Mouse (Mus musculus): Measurements from ENCODE around the gene Vps54. TPM values are rescaled to one million over a fixed set of nuclear protein-coding genes. Genes with fewer than 3 reads are reported as not detected.
A peak's percentile ranks its signal among the peaks of the same experiment; 100 is the strongest.
"Not testable (repeated sequence)": the region's sequence is repeated elsewhere in the genome, so short reads cannot be mapped to it uniquely, and the experiment has no call there.

The Vps54 gene
- polyA plus RNA-seq (2016; fragmentation: Nextera tagmentation; extraction: Ambion mirVana): 14.7 and 15.0 TPM in 2 replicates

GRCm38 (mm10) chr11:21239021-21239661 is at the start of gene Vps54:
Vps54 (plus strand) TSS chr11:21239281.
- peak within 1 kb of the TSS; percentile 73 for H3K4me2 ChIP-seq
- H3K4me1 ChIP-seq (replicated peaks): peaks cover 6% of the 10 kb centered on the region
- peak within 1 kb of the TSS; percentile 95 for H3K27ac ChIP-seq (ENCODE audit: poor library complexity, severe bottlenecking)
- peak within 1 kb of the TSS; percentile 82 for H3K4me3 ChIP-seq
- peak within 1 kb of the TSS; percentile 97 for H3K9ac ChIP-seq
- no peaks in the 10 kb centered on the region for H3K27me3 ChIP-seq (replicated peaks)
- H3K36me3 ChIP-seq: no peaks in the 10 kb centered on the region
- no peaks in the 10 kb centered on the region for H3K9me3 ChIP-seq (replicated peaks)
- 0% methylated on average over 60 of the region's 84 CpGs for WGBS
- ATAC-seq (ENCODE audit: insufficient number of reproducible peaks, low FRiP score): peak; percentile 85

DNA sequence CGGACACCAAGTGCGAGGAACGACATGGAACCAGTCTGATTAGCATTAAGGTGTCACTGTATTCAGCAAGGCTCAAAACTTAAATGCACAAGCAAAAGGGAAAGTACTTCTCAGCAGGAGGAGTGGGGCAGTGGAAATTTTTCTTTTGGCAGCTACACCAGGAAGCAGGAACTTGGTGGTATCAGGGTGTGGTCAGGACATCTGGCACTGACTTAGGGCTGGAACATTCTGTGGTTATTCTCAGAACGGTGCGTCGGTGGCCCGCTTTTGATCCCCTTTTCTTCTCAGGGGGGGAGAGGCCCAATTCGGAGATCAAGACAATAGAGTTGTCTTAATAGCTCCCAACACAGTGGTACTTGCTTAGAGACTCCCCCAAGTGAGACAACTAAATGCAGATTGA is 47.3 kb upstream of the Vps54 start:
- peaks cover 18% of the 10 kb centered on the region; the same call in 1 of the 2 replicates for H3K9me3 ChIP-seq (replicated peaks)
- 77% methylated on average over 8 of the region's 8 CpGs for WGBS
- H3K4me1 ChIP-seq (replicated peaks); H3K9ac ChIP-seq; H3K4me3 ChIP-seq; H3K36me3 ChIP-seq; H3K27me3 ChIP-seq (replicated peaks); ATAC-seq (ENCODE audit: insufficient number of reproducible peaks, low FRiP score); H3K27ac ChIP-seq (ENCODE audit: poor library complexity, severe bottlenecking); H3K4me2 ChIP-seq: not testable (repeated sequence)

- H3K4me1 ChIP-seq (replicated peaks): no peaks in the 10 kb centered on the region
- no peak overlapping the region for H3K4me3 ChIP-seq
- no peak overlapping the region for H3K27ac ChIP-seq (ENCODE audit: poor library complexity, severe bottlenecking)
- no peaks in the 10 kb centered on the region for H3K36me3 ChIP-seq
- 0 out of 2 replicates have a peak, but pooled peaks cover 3% of the 10 kb centered on the region for H3K27me3 ChIP-seq (replicated peaks)
- peaks cover 14% of the 10 kb centered on the region; the same call in 1 of the 2 replicates for H3K9me3 ChIP-seq (replicated peaks)
- no peak for ATAC-seq (ENCODE audit: insufficient number of reproducible peaks, low FRiP score)
- WGBS: 85% methylated on average over 3 of the region's 3 CpGs
- H3K9ac ChIP-seq: no peak overlapping the region
- no peak overlapping the region for H3K4me2 ChIP-seq
These were observed 44.2 kb upstream of the Vps54 start for GRCm38 (mm10) chr11:21194851-21195250.

DNA sequence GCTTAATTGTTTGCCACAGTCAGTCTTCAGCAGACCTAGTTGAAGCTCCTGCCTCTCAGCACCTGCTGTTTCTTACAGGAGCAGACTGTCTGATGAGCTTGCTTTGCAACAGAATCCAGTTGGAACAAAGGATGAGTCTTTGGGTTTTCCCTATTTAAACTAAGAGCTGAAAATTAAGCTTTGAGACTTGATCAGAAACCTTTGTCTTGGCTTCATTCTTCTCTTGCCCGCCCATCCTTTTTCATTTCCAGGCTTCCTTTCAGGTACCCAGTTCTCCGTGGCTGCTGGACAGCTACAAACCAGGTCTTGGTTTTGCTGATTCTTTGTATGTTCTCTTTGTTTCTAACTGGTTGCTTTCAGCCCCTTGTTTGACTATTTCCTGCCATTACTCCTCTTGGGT is 30.0 kb upstream of the Vps54 start:
- Histone ChIP-seq H3K4me1 (replicated peaks) (no peaks in the 10 kb centered on the region), H3K27ac (ENCODE audit: poor library complexity, severe bottlenecking) (no peak overlapping the region), H3K4me3 (no peak overlapping the region), H3K9ac (no peak overlapping the region), H3K9me3 (replicated peaks) (peaks cover 7% of the 10 kb centered on the region; the same call in 1 of the 2 replicates), H3K27me3 (replicated peaks) (no peaks in the 10 kb centered on the region), H3K4me2 (no peak overlapping the region), H3K36me3 (no peaks in the 10 kb centered on the region)
- 79% methylated on average over 2 of the region's 2 CpGs for WGBS
- no peak for ATAC-seq (ENCODE audit: insufficient number of reproducible peaks, low FRiP score)

- not testable (repeated sequence) for H3K27ac ChIP-seq (ENCODE audit: poor library complexity, severe bottlenecking); H3K9ac ChIP-seq; H3K36me3 ChIP-seq; H3K4me3 ChIP-seq; H3K4me2 ChIP-seq; H3K9me3 ChIP-seq (replicated peaks); H3K4me1 ChIP-seq (replicated peaks); ATAC-seq (ENCODE audit: insufficient number of reproducible peaks, low FRiP score); H3K27me3 ChIP-seq (replicated peaks)
- 83% methylated on average over 9 of the region's 9 CpGs for WGBS
These were observed 29.4 kb upstream of the Vps54 start for GRCm38 (mm10) chr11:21209701-21210100.

- WGBS: 71% methylated on average over 3 of the region's 3 CpGs
- Histone ChIP-seq H3K9me3 (replicated peaks) (no peaks in the 10 kb centered on the region), H3K4me1 (replicated peaks) (peaks cover 4% of the 10 kb centered on the region; the same call in 1 of the 2 replicates), H3K9ac (no peak overlapping the region), H3K36me3 (no peaks in the 10 kb centered on the region), H3K27me3 (replicated peaks) (no peaks in the 10 kb centered on the region), H3K4me3 (no peak overlapping the region), H3K4me2 (no peak overlapping the region), H3K27ac (ENCODE audit: poor library complexity, severe bottlenecking) (no peak overlapping the region)
- no peak for ATAC-seq (ENCODE audit: insufficient number of reproducible peaks, low FRiP score)
These were observed 21.7 kb upstream of the Vps54 start for GRCm38 (mm10) chr11:21217419-21217818.

- H3K9me3 ChIP-seq (replicated peaks): no peaks in the 10 kb centered on the region
- H3K27me3 ChIP-seq (replicated peaks): no peaks in the 10 kb centered on the region
- no peak for ATAC-seq (ENCODE audit: insufficient number of reproducible peaks, low FRiP score)
- H3K27ac ChIP-seq (ENCODE audit: poor library complexity, severe bottlenecking): no peak overlapping the region
- no peak overlapping the region for H3K4me3 ChIP-seq
- 68% methylated on average over 2 of the region's 2 CpGs for WGBS
- no peak overlapping the region for H3K9ac ChIP-seq
- no peak overlapping the region for H3K4me2 ChIP-seq
- no peaks in the 10 kb centered on the region for H3K36me3 ChIP-seq
- H3K4me1 ChIP-seq (replicated peaks): peaks cover 4% of the 10 kb centered on the region; the same call in 1 of the 2 replicates
These were observed 19.8 kb upstream of the Vps54 start for GRCm38 (mm10) chr11:21219281-21219680.

DNA sequence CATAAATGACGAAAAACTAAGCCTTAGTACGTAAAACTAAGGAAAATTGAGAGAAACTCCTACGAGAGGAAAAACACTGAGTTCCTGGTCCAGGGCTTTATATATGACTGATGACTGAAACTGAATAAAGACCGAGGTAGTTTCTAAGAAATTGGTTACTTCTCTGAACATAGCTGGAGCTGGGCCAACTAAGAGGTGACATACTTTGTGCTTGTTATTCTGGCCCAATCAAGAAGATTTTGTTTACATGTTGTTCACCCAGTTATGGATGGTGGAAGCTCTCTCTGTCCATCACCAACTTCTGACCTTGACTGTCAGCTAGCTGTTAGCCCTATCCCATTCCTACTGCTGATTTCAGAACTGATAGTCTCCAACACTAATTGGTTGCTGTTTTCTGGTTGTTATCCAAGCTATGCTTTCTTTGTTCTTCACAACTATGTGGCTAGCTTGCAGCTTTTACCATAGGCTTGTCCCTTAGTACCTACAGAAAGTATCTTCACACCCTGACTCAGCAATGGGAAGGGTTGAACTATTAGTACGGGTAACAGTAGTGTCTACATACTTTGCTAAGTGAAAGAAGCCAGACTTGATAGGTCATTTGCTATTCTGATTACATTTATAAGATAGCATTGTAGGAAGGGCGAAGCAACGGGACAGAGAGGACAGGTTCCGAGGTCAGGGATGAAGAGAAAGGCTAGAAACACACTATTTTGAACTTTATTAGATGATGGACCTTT is 19.1 kb upstream of the Vps54 start:
- H3K4me3 ChIP-seq: no peak overlapping the region
- no peak overlapping the region for H3K27ac ChIP-seq (ENCODE audit: poor library complexity, severe bottlenecking)
- ATAC-seq (ENCODE audit: insufficient number of reproducible peaks, low FRiP score): no peak
- no peak overlapping the region for H3K9ac ChIP-seq
- no peaks in the 10 kb centered on the region for H3K36me3 ChIP-seq
- H3K4me1 ChIP-seq (replicated peaks): peaks cover 4% of the 10 kb centered on the region; the same call in 1 of the 2 replicates
- no peaks in the 10 kb centered on the region for H3K27me3 ChIP-seq (replicated peaks)
- H3K4me2 ChIP-seq: no peak overlapping the region
- WGBS: 79% methylated on average over 8 of the region's 8 CpGs
- H3K9me3 ChIP-seq (replicated peaks): no peaks in the 10 kb centered on the region

DNA sequence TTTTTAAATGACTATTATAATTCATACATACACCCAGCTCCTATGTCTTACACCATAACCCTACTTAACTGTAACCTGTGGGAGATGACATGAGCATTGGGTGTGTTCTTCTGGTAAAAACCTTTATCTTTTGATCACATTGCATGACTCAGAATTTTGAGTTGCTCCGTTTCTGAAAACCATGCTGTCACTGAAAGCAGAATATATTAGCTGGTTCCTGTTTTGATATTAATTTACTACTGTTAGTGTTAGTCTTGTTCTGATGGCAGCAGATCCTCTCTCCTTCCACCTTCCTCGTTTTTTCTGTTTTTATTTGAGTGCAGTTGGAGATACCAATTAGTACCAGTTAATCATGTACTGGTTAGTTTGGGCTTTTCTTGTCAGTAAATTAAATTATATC is 18.3 kb upstream of the Vps54 start:
- Histone ChIP-seq H3K9ac (no peak overlapping the region), H3K4me3 (no peak overlapping the region), H3K9me3 (replicated peaks) (no peaks in the 10 kb centered on the region), H3K4me1 (replicated peaks) (peaks cover 4% of the 10 kb centered on the region; the same call in 1 of the 2 replicates), H3K27me3 (replicated peaks) (no peaks in the 10 kb centered on the region), H3K27ac (ENCODE audit: poor library complexity, severe bottlenecking) (no peak overlapping the region), H3K36me3 (no peaks in the 10 kb centered on the region), H3K4me2 (no peak overlapping the region)
- 56% methylated on average over 2 of the region's 2 CpGs for WGBS
- ATAC-seq (ENCODE audit: insufficient number of reproducible peaks, low FRiP score): no peak

- H3K36me3 ChIP-seq: no peaks in the 10 kb centered on the region
- ATAC-seq (ENCODE audit: insufficient number of reproducible peaks, low FRiP score): no peak
- 84% methylated on average over 2 of the region's 2 CpGs for WGBS
- no peak overlapping the region for H3K4me2 ChIP-seq
- no peak overlapping the region for H3K9ac ChIP-seq
- H3K27me3 ChIP-seq (replicated peaks): no peaks in the 10 kb centered on the region
- H3K9me3 ChIP-seq (replicated peaks): no peaks in the 10 kb centered on the region
- peaks cover 4% of the 10 kb centered on the region; the same call in 1 of the 2 replicates for H3K4me1 ChIP-seq (replicated peaks)
- H3K4me3 ChIP-seq: no peak overlapping the region
- H3K27ac ChIP-seq (ENCODE audit: poor library complexity, severe bottlenecking): no peak overlapping the region
These were observed 17.7 kb upstream of the Vps54 start for GRCm38 (mm10) chr11:21221396-21221795.

DNA sequence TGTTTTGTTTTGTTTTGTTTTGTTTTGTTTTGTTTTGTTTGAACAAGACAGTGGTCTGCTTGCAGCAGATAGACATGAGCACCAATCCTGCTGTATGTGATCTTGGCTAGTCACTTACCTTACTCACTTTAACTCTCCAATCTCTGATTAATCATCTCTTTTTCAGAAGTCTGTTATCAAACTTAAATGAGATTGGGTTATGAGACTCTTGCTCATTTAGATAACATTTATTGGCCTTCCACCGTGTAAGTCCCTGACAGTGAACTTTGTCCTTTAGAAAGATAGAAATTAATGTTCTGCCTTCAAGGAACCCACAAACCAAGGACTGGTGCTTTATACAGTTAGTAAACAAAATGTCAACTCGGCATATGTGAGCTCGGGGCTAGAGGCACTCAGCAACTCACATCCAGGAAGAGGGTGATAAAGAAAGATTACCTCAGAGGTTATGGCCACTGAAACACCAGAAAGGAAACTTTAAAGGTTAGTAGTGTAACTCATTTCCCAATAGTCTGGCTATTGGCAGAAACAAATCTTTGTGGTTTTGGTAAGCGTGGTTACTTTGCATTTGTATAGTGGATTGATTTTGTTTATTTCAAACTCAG is 16.4 kb upstream of the Vps54 start:
- Histone ChIP-seq H3K4me1 (replicated peaks) (no peaks in the 10 kb centered on the region), H3K27ac (ENCODE audit: poor library complexity, severe bottlenecking) (no peak overlapping the region), H3K9me3 (replicated peaks) (no peaks in the 10 kb centered on the region), H3K4me2 (no peak overlapping the region), H3K9ac (no peak overlapping the region), H3K27me3 (replicated peaks) (no peaks in the 10 kb centered on the region), H3K4me3 (no peak overlapping the region), H3K36me3 (no peaks in the 10 kb centered on the region)
- 50% methylated on average over 4 of the region's 4 CpGs for WGBS
- no peak for ATAC-seq (ENCODE audit: insufficient number of reproducible peaks, low FRiP score)
